Mouse (Mus musculus): ENCODE measurements around the gene Rnaset2a. TPM values are rescaled to one million over a fixed set of nuclear protein-coding genes. Genes with fewer than 3 reads are reported as not detected.
"Not testable (repeated sequence)": the region's sequence is repeated elsewhere in the genome, so short reads cannot be mapped to it uniquely, and the experiment has no call there.

The Rnaset2a gene
- polyA plus RNA-seq, 1 experiment = 18.3 TPM

GRCm38 (mm10) chr17:8100405-8101296 is 47.2 kb downstream of the Rnaset2a start:
- not testable (repeated sequence) for H3K27ac ChIP-seq (ENCODE audit: control insufficient read depth, insufficient read depth, low read depth, low read length); H3K4me1 ChIP-seq (ENCODE audit: control insufficient read depth, insufficient read depth, low read length); H3K36me3 ChIP-seq (ENCODE audit: control insufficient read depth, insufficient read depth, low read length); H3K27me3 ChIP-seq (ENCODE audit: control insufficient read depth, insufficient read depth, low read length); H3K4me3 ChIP-seq (ENCODE audit: control insufficient read depth, low read depth, low read length)

GRCm38 (mm10) chr17:8096199-8096598 is 51.7 kb downstream of the Rnaset2a start:
- H3K4me3 ChIP-seq (ENCODE audit: control insufficient read depth, low read depth, low read length); H3K27me3 ChIP-seq (ENCODE audit: control insufficient read depth, insufficient read depth, low read length); H3K36me3 ChIP-seq (ENCODE audit: control insufficient read depth, insufficient read depth, low read length); H3K27ac ChIP-seq (ENCODE audit: control insufficient read depth, insufficient read depth, low read depth, low read length); H3K4me1 ChIP-seq (ENCODE audit: control insufficient read depth, insufficient read depth, low read length): not testable (repeated sequence)

- H3K4me3 ChIP-seq (ENCODE audit: control insufficient read depth, low read depth, low read length); H3K27me3 ChIP-seq (ENCODE audit: control insufficient read depth, insufficient read depth, low read length); H3K4me1 ChIP-seq (ENCODE audit: control insufficient read depth, insufficient read depth, low read length); H3K36me3 ChIP-seq (ENCODE audit: control insufficient read depth, insufficient read depth, low read length); H3K27ac ChIP-seq (ENCODE audit: control insufficient read depth, insufficient read depth, low read depth, low read length): not testable (repeated sequence)
Measured at GRCm38 (mm10) chr17:8095653-8096052, 52.2 kb downstream of the Rnaset2a start.

- not testable (repeated sequence) for H3K4me3 ChIP-seq (ENCODE audit: control insufficient read depth, low read depth, low read length); H3K27me3 ChIP-seq (ENCODE audit: control insufficient read depth, insufficient read depth, low read length); H3K36me3 ChIP-seq (ENCODE audit: control insufficient read depth, insufficient read depth, low read length); H3K4me1 ChIP-seq (ENCODE audit: control insufficient read depth, insufficient read depth, low read length); H3K27ac ChIP-seq (ENCODE audit: control insufficient read depth, insufficient read depth, low read depth, low read length)
Measured at GRCm38 (mm10) chr17:8092537-8093526, 55.1 kb downstream of the Rnaset2a start.

- not testable (repeated sequence) for H3K4me3 ChIP-seq (ENCODE audit: control insufficient read depth, low read depth, low read length); H3K36me3 ChIP-seq (ENCODE audit: control insufficient read depth, insufficient read depth, low read length); H3K4me1 ChIP-seq (ENCODE audit: control insufficient read depth, insufficient read depth, low read length); H3K27me3 ChIP-seq (ENCODE audit: control insufficient read depth, insufficient read depth, low read length); H3K27ac ChIP-seq (ENCODE audit: control insufficient read depth, insufficient read depth, low read depth, low read length)
Measured at GRCm38 (mm10) chr17:8091320-8091719, 56.6 kb downstream of the Rnaset2a start.

GRCm38 (mm10) chr17:8069847-8070246 is 78.0 kb downstream of the Rnaset2a start:
- H3K27me3 ChIP-seq (ENCODE audit: control insufficient read depth, insufficient read depth, low read length); H3K4me1 ChIP-seq (ENCODE audit: control insufficient read depth, insufficient read depth, low read length); H3K4me3 ChIP-seq (ENCODE audit: control insufficient read depth, low read depth, low read length); H3K27ac ChIP-seq (ENCODE audit: control insufficient read depth, insufficient read depth, low read depth, low read length); H3K36me3 ChIP-seq (ENCODE audit: control insufficient read depth, insufficient read depth, low read length): not testable (repeated sequence)

Other genes starting within 250 kb of the Rnaset2a start
- 0.40 and 1.8 TPM in 2 replicates for gene Tagap, start 222.1 kb downstream of the Rnaset2a start, polyA plus RNA-seq (2012; rRNA removed)
- gene Rsph3a, start 202.5 kb downstream of the Rnaset2a start, polyA plus RNA-seq (2012; rRNA removed) = 702 and 927 TPM in 2 replicates
- 0.11 and 0.58 TPM in 2 replicates for gene Gm49673, start 309 bp downstream of the Rnaset2a start, polyA plus RNA-seq (2012; rRNA removed)
- gene Fgfr1op, start 17.4 kb upstream of the Rnaset2a start, polyA plus RNA-seq (2012; rRNA removed) = 27.1 and 28.2 TPM in 2 replicates
- 14.2 and 15.7 TPM in 2 replicates for gene Ccr6, start 87.9 kb upstream of the Rnaset2a start, polyA plus RNA-seq (2012; rRNA removed)
- 36.7 and 42.3 TPM in 2 replicates for gene Mpc1, start 134.8 kb upstream of the Rnaset2a start, polyA plus RNA-seq (2012; rRNA removed)
- 34.6 and 40.9 TPM in 2 replicates for gene Sft2d1, start 163.0 kb upstream of the Rnaset2a start, polyA plus RNA-seq (2012; rRNA removed)
- gene Prr18, start 189.4 kb upstream of the Rnaset2a start, polyA plus RNA-seq (2012; rRNA removed) = 0.15 and 0.16 TPM in 2 replicates
- 0.13 and 0.16 TPM in 2 replicates for gene T2, start 207.9 kb upstream of the Rnaset2a start, polyA plus RNA-seq (2012; rRNA removed)